Mouse (Mus musculus): ENCODE data around the gene Fyn.

DNA sequence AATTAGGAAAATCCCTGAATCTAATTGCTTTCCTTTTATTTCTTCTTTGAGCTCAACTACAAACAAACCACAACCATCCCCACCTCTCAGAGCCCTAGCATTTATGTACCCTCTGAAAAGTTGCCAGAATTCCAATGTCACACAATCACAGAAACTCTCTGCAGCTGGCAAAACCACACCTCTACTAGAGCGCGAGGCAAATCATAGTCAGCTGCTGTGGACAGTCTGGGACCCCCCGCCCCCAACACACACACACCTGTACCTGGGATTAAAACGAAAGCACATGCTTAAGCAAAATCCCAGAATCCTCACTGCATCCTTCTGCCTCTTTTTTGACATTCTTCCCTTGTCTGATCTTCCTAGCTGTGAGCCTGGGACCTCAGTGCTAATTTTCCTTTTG, 230.9 kb downstream of the Fyn start:
- TF ChIP-seq POLR2A (IDR thresholded peaks at IDR 0.05; ENCODE audit: extremely low read depth, insufficient read depth, low read length) (no peak), CTCF (IDR thresholded peaks at IDR 0.05; ENCODE audit: extremely low read depth, insufficient read depth, low read length) (no peak)

Measured in cortical plate, adult 2 months (tissue).